Mouse (Mus musculus) limb, embryonic 11.5 days (tissue): ENCODE results near the gene Olfr543. TPM values are rescaled to one million over a fixed set of nuclear protein-coding genes. Genes with fewer than 3 reads are reported as not detected.

Experiments used
- ATAC-seq: fragments of 200-750 bp; cut with Nextera tagmentation; 2 replicates; pipeline ENCODE4 v1.8.0; 2017; ENCODE audit warnings: low read depth; ENCODE audit not compliant: insufficient number of reproducible peaks, low FRiP score, low TSS enrichment
- DNase-seq: peaks from one replicate; pipeline ENCODE4 v3.0.0-alpha.2; 2015; ENCODE audit warnings: low spot score
- H3K27ac ChIP-seq: fragments of 300-500 bp; sonication (generic); replicated peaks from 2 replicates; pipeline ENCODE4 v1.5.1; 2014; ENCODE audit warnings: low read depth, mild to moderate bottlenecking, low read length
- H3K27me3 ChIP-seq: fragments of 300-500 bp; sonication (generic); 2 replicates; pipeline ENCODE4 v1.6.1; 2014; ENCODE audit warnings: mild to moderate bottlenecking, low read length, mixed read lengths; ENCODE audit not compliant: control insufficient read depth, insufficient read depth
- H3K36me3 ChIP-seq: fragments of 300-500 bp; sonication (generic); 2 replicates; pipeline ENCODE4 v1.6.1; 2014; ENCODE audit warnings: mild to moderate bottlenecking, low read length, moderate library complexity, mixed read lengths; ENCODE audit not compliant: control insufficient read depth, insufficient read depth
- H3K4me1 ChIP-seq: fragments of 300-500 bp; sonication (generic); 2 replicates; pipeline ENCODE4 v1.6.1; 2014; ENCODE audit warnings: low read length, mixed read lengths; ENCODE audit not compliant: control insufficient read depth, insufficient read depth
- H3K4me2 ChIP-seq: fragments of 300-500 bp; sonication (generic); 2 replicates; pipeline ENCODE4 v1.6.1; 2014; ENCODE audit warnings: low read depth, mild to moderate bottlenecking, moderate library complexity; ENCODE audit not compliant: severe bottlenecking
- H3K4me3 ChIP-seq: fragments of 300-500 bp; sonication (generic); 2 replicates; pipeline ENCODE4 v1.5.1; 2014; ENCODE audit warnings: low read depth, low read length
- H3K9ac ChIP-seq: fragments of 300-500 bp; sonication (generic); 2 replicates; pipeline ENCODE4 v1.6.1; 2014; ENCODE audit warnings: mild to moderate bottlenecking, low read length
- H3K9me3 ChIP-seq: fragments of 300-500 bp; sonication (generic); 2 replicates; pipeline ENCODE4 v1.6.1; 2016; ENCODE audit warnings: low read length; ENCODE audit not compliant: control insufficient read depth
- WGBS: fragments of 180-500 bp; shearing (Covaris S2); extraction: QIAGEN DNeasy Blood & Tissue Kit; methylation state at CpG from one replicate; pipeline ENCODE4 v1.1.7; 2014; 5-methylcytosine and 5-hydroxymethylcytosine counted together
- polyA plus RNA-seq: library from polyadenylated mRNA; unstranded; fragments of >200 nt; fragmentation: Nextera tagmentation; extraction: Ambion mirVana; gene quantifications from 2 replicates; pipeline ENCODE4 v1.2.1, GENCODE M21; 2014

Olfr543 gene
- polyA plus RNA-seq, 1 experiment from 2014 or later = 0.56 TPM

- Histone ChIP-seq H3K4me1 (no peaks in the 10 kb centered on the region), H3K36me3 (no peaks in the 10 kb centered on the region), H3K27ac (no peak overlapping the region), H3K9ac (no peak overlapping the region), H3K9me3 (no peaks in the 10 kb centered on the region), H3K4me2 (no peak overlapping the region), H3K27me3 (no peaks in the 10 kb centered on the region), H3K4me3 (no peak overlapping the region)
- 95% methylated on average over 2 of the region's 2 CpGs for WGBS
- DNase-seq (no peak), ATAC-seq (no peak)
These were observed 2.2 kb upstream of the Olfr543 start for GRCm38 (mm10) chr7:102483665-102484064.

- 91% methylated on average over 4 of the region's 4 CpGs for WGBS
- Histone ChIP-seq H3K27me3 (no peaks in the 10 kb centered on the region), H3K27ac (no peak overlapping the region), H3K4me2 (no peak overlapping the region), H3K4me3 (no peak overlapping the region), H3K36me3 (no peaks in the 10 kb centered on the region), H3K9me3 (no peaks in the 10 kb centered on the region), H3K9ac (no peak overlapping the region), H3K4me1 (no peaks in the 10 kb centered on the region)
- DNase-seq = no peak
- ATAC-seq = no peak
These were observed 658 bp downstream of the Olfr543 start for GRCm38 (mm10) chr7:102480821-102481220.

DNA sequence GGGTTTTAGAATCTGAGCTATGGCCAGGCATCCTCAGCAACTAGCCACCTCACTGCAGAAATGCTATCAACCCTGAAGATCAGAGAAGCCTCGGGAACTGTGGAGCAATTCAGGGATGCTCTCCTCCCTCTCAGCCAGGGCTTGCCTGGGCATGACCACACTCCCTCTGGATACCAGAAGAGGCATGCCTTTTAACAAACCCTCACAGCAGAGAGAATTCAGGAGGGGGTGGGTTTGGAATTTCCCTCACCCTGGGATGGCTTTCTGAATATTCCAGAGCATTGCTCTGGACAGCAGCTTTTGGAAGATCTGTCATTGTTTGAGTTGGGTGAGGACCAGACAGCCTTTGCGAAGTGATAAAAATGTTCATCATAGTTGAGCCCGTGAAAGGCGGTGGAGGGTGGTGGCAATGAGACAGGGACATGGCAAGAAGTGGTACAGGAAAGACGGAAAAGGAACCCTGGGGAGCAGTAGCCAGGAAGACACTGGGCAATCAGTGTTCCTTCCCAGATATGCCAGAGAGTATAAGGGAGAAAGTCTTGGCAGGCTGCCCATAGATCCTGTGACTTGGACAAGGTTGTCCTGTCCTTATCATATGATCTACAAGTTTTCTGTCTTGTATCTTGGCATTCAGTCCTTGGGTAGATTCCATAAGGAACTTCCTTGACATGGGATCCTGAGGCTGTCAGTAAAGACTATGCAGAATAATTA lies 2.0 kb downstream of the Olfr543 start:
- no peak for ATAC-seq
- Histone ChIP-seq H3K4me3 (no peak overlapping the region), H3K4me2 (no peak overlapping the region), H3K36me3 (no peaks in the 10 kb centered on the region), H3K27me3 (no peaks in the 10 kb centered on the region), H3K4me1 (no peaks in the 10 kb centered on the region), H3K9me3 (no peaks in the 10 kb centered on the region), H3K27ac (no peak overlapping the region), H3K9ac (no peak overlapping the region)
- 68% methylated on average over 5 of the region's 5 CpGs for WGBS
- no peak for DNase-seq

GRCm38 (mm10) chr7:102478926-102479325 lies 2.6 kb downstream of the Olfr543 start:
- Histone ChIP-seq H3K27me3 (no peaks in the 10 kb centered on the region), H3K4me2 (no peak overlapping the region)

GRCm38 (mm10) chr7:102478425-102478824 lies 3.1 kb downstream of the Olfr543 start:
- DNase-seq (no peak), ATAC-seq (no peak)
- Histone ChIP-seq H3K9me3 (no peaks in the 10 kb centered on the region), H3K4me1 (no peaks in the 10 kb centered on the region), H3K36me3 (no peaks in the 10 kb centered on the region), H3K4me3 (no peak overlapping the region), H3K4me2 (no peak overlapping the region), H3K9ac (no peak overlapping the region), H3K27me3 (no peaks in the 10 kb centered on the region), H3K27ac (no peak overlapping the region)
- WGBS = 87% methylated on average over 4 of the region's 4 CpGs

More at GRCm38 (mm10) chr7:102478926-102479325, 2.6 kb downstream of the Olfr543 start:
- Histone ChIP-seq H3K9ac (no peak overlapping the region), H3K4me3 (no peak overlapping the region), H3K27ac (no peak overlapping the region), H3K4me1 (no peaks in the 10 kb centered on the region), H3K36me3 (no peaks in the 10 kb centered on the region), H3K9me3 (no peaks in the 10 kb centered on the region)
- WGBS = 48% methylated on average over 3 of the region's 3 CpGs
- ATAC-seq (no peak), DNase-seq (no peak)

- H3K4me2 ChIP-seq = no peak overlapping the region
- DNase-seq = no peak
- no peaks in the 10 kb centered on the region for H3K36me3 ChIP-seq
- H3K4me3 ChIP-seq = no peak overlapping the region
- H3K9me3 ChIP-seq = no peaks in the 10 kb centered on the region
- no peaks in the 10 kb centered on the region for H3K27me3 ChIP-seq
- H3K27ac ChIP-seq = no peak overlapping the region
- no peak overlapping the region for H3K9ac ChIP-seq
- ATAC-seq = no peak
- WGBS = 81% methylated on average over 11 of the region's 11 CpGs
- H3K4me1 ChIP-seq = no peaks in the 10 kb centered on the region
These were observed 4.1 kb downstream of the Olfr543 start for GRCm38 (mm10) chr7:102477377-102477776.

DNA sequence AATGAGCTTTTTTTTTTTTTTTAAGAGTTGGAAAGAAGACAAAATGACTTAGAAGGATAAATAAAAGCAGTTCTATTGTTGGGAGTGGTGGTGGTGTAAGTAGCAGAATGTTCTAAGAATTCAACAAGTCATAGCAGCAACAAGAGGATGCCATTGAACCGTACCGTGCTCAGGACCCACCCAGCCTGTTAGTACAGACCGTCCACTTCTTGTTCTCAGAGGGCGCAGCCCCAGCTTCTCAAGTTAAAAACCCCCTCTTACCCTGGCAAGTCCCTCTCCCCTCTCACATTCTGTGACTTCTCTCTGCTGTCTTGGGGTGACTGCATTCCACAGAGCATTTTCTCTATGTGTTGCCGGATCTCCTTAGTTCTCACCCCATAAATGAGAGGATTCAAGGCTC lies 4.9 kb downstream of the Olfr543 start:
- WGBS = 90% methylated on average over 5 of the region's 5 CpGs
- H3K9me3 ChIP-seq = no peaks in the 10 kb centered on the region
- no peaks in the 10 kb centered on the region for H3K4me1 ChIP-seq
- no peak overlapping the region for H3K4me3 ChIP-seq
- H3K4me2 ChIP-seq = no peak overlapping the region
- no peak overlapping the region for H3K9ac ChIP-seq
- no peaks in the 10 kb centered on the region for H3K27me3 ChIP-seq
- ATAC-seq (no peak), DNase-seq (no peak)
- H3K36me3 ChIP-seq = no peaks in the 10 kb centered on the region
- no peak overlapping the region for H3K27ac ChIP-seq

GRCm38 (mm10) chr7:102472675-102473074 lies 8.8 kb downstream of the Olfr543 start:
- no peaks in the 10 kb centered on the region for H3K9me3 ChIP-seq
- H3K9ac ChIP-seq = no peak overlapping the region
- H3K4me1 ChIP-seq = no peaks in the 10 kb centered on the region
- H3K27me3 ChIP-seq = no peaks in the 10 kb centered on the region
- DNase-seq = no peak
- H3K4me3 ChIP-seq = no peak overlapping the region
- no peak overlapping the region for H3K4me2 ChIP-seq
- no peak for ATAC-seq
- H3K27ac ChIP-seq = no peak overlapping the region
- 55% methylated on average over 5 of the region's 5 CpGs for WGBS
- H3K36me3 ChIP-seq = peaks cover 4% of the 10 kb centered on the region

GRCm38 (mm10) chr7:102467566-102467965 lies 13.9 kb downstream of the Olfr543 start:
- H3K36me3 ChIP-seq = peaks cover 32% of the 10 kb centered on the region
- no peak overlapping the region for H3K4me3 ChIP-seq
- DNase-seq (no peak), ATAC-seq (no peak)
- H3K4me2 ChIP-seq = no peak overlapping the region
- H3K4me1 ChIP-seq = no peaks in the 10 kb centered on the region
- no peak overlapping the region for H3K9ac ChIP-seq
- WGBS = 91% methylated on average over 8 of the region's 8 CpGs
- H3K9me3 ChIP-seq = no peaks in the 10 kb centered on the region
- H3K27ac ChIP-seq = no peak overlapping the region
- no peaks in the 10 kb centered on the region for H3K27me3 ChIP-seq
